Comparison of ENCODE assay signal across 8 mouse cellular contexts in genomic region chr17:26895578-26895977, GRCm38 (mm10). TPM values are rescaled to one million over a fixed set of nuclear protein-coding genes. Genes with fewer than 3 reads are reported as not detected.
A peak's percentile ranks its signal among the peaks of the same experiment; 100 is the strongest.
DNase-seq lines count a peak whose midpoint lies in the region; ATAC-seq and TF ChIP-seq lines count a peak whose summit lies in the region.
"Had no signal": no experiment of that assay in that cellular context is flagged by ENCODE, and none has a peak within 500 bp of the region (broad histone marks: within the 10 kb centered on the region; RNA-seq: fewer than 3 reads in every experiment).

No protein-coding gene starts in this region.

- TF ChIP-seq CTCF in E14TG2a.4 (conservative IDR thresholded peaks at IDR 0.05; ENCODE audit: low read length): peak; percentile 92

- H3K36me3 ChIP-seq in E14TG2a.4 (ENCODE audit: insufficient read depth, low read length): no peaks in the 10 kb centered on the region

- peaks cover 27% of the 10 kb centered on the region for H3K27me3 ChIP-seq in E14TG2a.4 (ENCODE audit: insufficient read depth, low read length)

- DNase-seq in 416B (ENCODE audit: low read depth): peak; percentile 81
- peak; percentile 63 for DNase-seq in c-Kit-positive CD71-negative TER-119-negative erythroid progenitor cells, embryonic 14.5 days (ENCODE audit: low read depth)
- peak; percentile 80 for DNase-seq in gastrocnemius, adult 18-20 months (ENCODE audit: low spot score)
- peak; percentile 80 to 86 for DNase-seq in kidney, postnatal 25 days
- peak; percentile 38 to 70 for DNase-seq in spleen, postnatal 14 days (ENCODE audit: low spot score in 2 of 2)

- no peak overlapping the region for H3K4me3 ChIP-seq in E14TG2a.4 (replicated peaks; ENCODE audit: low read length)

- peak; percentile 76 for ATAC-seq in megakaryocyte progenitor cell, adult 5-6 weeks (replicated peaks; ENCODE audit: poor library complexity)

- peaks cover 7% of the 10 kb centered on the region; the same call in 1 of the 2 replicates for H3K9me3 ChIP-seq in E14TG2a.4 (ENCODE audit: low read length)

- peaks cover 11% of the 10 kb centered on the region for H3K4me1 ChIP-seq in E14TG2a.4 (replicated peaks; ENCODE audit: low read depth, low read length)

RNA-seq across cellular contexts. Expression of gene Kifc5b, which starts 21.3 kb away (rescaled TPM):
- total RNA-seq in gastrocnemius, adult 18-20 months (2021): under 1 TPM; 0.37 to 0.43 TPM
- 2.6 and 4.6 TPM in 2 replicates for total RNA-seq in megakaryocyte progenitor cell, adult 5-6 weeks (2015)
- total RNA-seq in megakaryocyte progenitor cell, adult 5-6 weeks (2017): 13.8 and 16.0 TPM in 2 replicates

RNA-seq across cellular contexts. Expression of gene Phf1, which starts 37.3 kb away (rescaled TPM):
- 10 to 100 TPM in 1 of 2 experiments, 1 to 10 TPM in 1; 8.2 to 11.3 TPM for total RNA-seq in gastrocnemius, adult 18-20 months (2021)
- 2.1 TPM in 2 replicates for total RNA-seq in megakaryocyte progenitor cell, adult 5-6 weeks (2015)
- 3.5 and 4.6 TPM in 2 replicates for total RNA-seq in megakaryocyte progenitor cell, adult 5-6 weeks (2017)

RNA-seq across cellular contexts. Expression of gene Cuta, which starts 43.8 kb away (rescaled TPM):
- total RNA-seq in gastrocnemius, adult 18-20 months (2021): 100 to 1,000 TPM; 103 to 109 TPM
- 181 and 216 TPM in 2 replicates for total RNA-seq in megakaryocyte progenitor cell, adult 5-6 weeks (2015)
- total RNA-seq in megakaryocyte progenitor cell, adult 5-6 weeks (2017): 75.8 and 82.9 TPM in 2 replicates

RNA-seq across cellular contexts. Expression of gene Syngap1, which starts 45.5 kb away (rescaled TPM):
- total RNA-seq in gastrocnemius, adult 18-20 months (2021): 1 to 10 TPM; 2.2 to 2.8 TPM
- 5.3 and 11.6 TPM in 2 replicates for total RNA-seq in megakaryocyte progenitor cell, adult 5-6 weeks (2015)
- 3.6 TPM in 2 replicates for total RNA-seq in megakaryocyte progenitor cell, adult 5-6 weeks (2017)

RNA-seq across cellular contexts. Expression of gene Nkx2-5, which starts 50.8 kb away (rescaled TPM):
- not detected for total RNA-seq in gastrocnemius, adult 18-20 months (2021)
- total RNA-seq in megakaryocyte progenitor cell, adult 5-6 weeks (2015): not detected in 2 replicates
- not detected in 2 replicates for total RNA-seq in megakaryocyte progenitor cell, adult 5-6 weeks (2017)
- total RNA-seq: layer of hippocampus, postnatal 36 days had no signal
